Mouse (Mus musculus): ENCODE results near the gene Hist2h2ab.
"Not testable (repeated sequence)": the region's sequence is repeated elsewhere in the genome, so short reads cannot be mapped to it uniquely, and the experiment has no call there.

The Hist2h2ab gene

GRCm38 (mm10) chr3:96237904-96238511, 18.3 kb downstream of the Hist2h2ab start:
- no peak for DNase-seq (ENCODE audit: low read depth)

- DNase-seq (ENCODE audit: low read depth), result not testable (repeated sequence)
These were observed 19.5 kb downstream of the Hist2h2ab start, which contains the start of gene Hist2h3c2 for GRCm38 (mm10) chr3:96238954-96239793. Gene Hist2h3c2, minus strand, starts transcription at chr3:96239127.

GRCm38 (mm10) chr3:96239949-96240798, 20.5 kb downstream of the Hist2h2ab start, which contains the start of gene Hist2h2aa2:
Gene Hist2h2aa2, minus strand, starts transcription at chr3:96240276.
- DNase-seq (ENCODE audit: low read depth), result peak; percentile 55

GRCm38 (mm10) chr3:96240799-96241197, 21.1 kb downstream of the Hist2h2ab start:
- DNase-seq (ENCODE audit: low read depth), result no peak

- no peak for DNase-seq (ENCODE audit: low read depth)
These were observed 24.4 kb downstream of the Hist2h2ab start for GRCm38 (mm10) chr3:96243921-96244572.

- DNase-seq (ENCODE audit: low read depth), result not testable (repeated sequence)
These were observed 25.6 kb downstream of the Hist2h2ab start, which contains the start of gene Hist2h2aa1 for GRCm38 (mm10) chr3:96245003-96245886. Gene Hist2h2aa1, plus strand, starts transcription at chr3:96245497.

GRCm38 (mm10) chr3:96246018-96246417, 26.4 kb downstream of the Hist2h2ab start:
- DNase-seq (ENCODE audit: low read depth), result not testable (repeated sequence)

GRCm38 (mm10) chr3:96246427-96246856, 26.8 kb downstream of the Hist2h2ab start, which contains the start of gene Hist2h3c1:
Gene Hist2h3c1, plus strand, starts transcription at chr3:96246685.
- DNase-seq (ENCODE audit: low read depth), result not testable (repeated sequence)

GRCm38 (mm10) chr3:96247356-96248140, 27.9 kb downstream of the Hist2h2ab start:
- DNase-seq (ENCODE audit: low read depth), result no peak

GRCm38 (mm10) chr3:96248141-96249033, 28.7 kb downstream of the Hist2h2ab start:
- DNase-seq (ENCODE audit: low read depth), result no peak

GRCm38 (mm10) chr3:96249034-96249345, 29.3 kb downstream of the Hist2h2ab start:
- DNase-seq (ENCODE audit: low read depth), result no peak

- DNase-seq (ENCODE audit: low read depth), result no peak
These were observed 31.2 kb downstream of the Hist2h2ab start for GRCm38 (mm10) chr3:96250890-96251289.

- no peak for DNase-seq (ENCODE audit: low read depth)
These were observed 32.1 kb downstream of the Hist2h2ab start for GRCm38 (mm10) chr3:96251787-96252186.

GRCm38 (mm10) chr3:96254683-96255355, 35.2 kb downstream of the Hist2h2ab start:
- DNase-seq (ENCODE audit: low read depth), result no peak

GRCm38 (mm10) chr3:96255926-96256593, 36.4 kb downstream of the Hist2h2ab start:
- DNase-seq (ENCODE audit: low read depth), result no peak

GRCm38 (mm10) chr3:96257190-96257589, 37.5 kb downstream of the Hist2h2ab start:
- DNase-seq (ENCODE audit: low read depth), result no peak

- DNase-seq (ENCODE audit: low read depth), result no peak
These were observed 40.6 kb downstream of the Hist2h2ab start for GRCm38 (mm10) chr3:96260220-96260619.

GRCm38 (mm10) chr3:96261623-96262022, 42.0 kb downstream of the Hist2h2ab start:
- DNase-seq (ENCODE audit: low read depth), result no peak

Measured in fibroblast of lung, adult 2 months (primary cell).